Mouse (Mus musculus) hindlimb bud, embryonic 11.5 days (tissue): ENCODE measurements around the gene Arhgef19.

Experiments used
- DNase-seq: peaks from one replicate; pipeline ENCODE4 v3.0.0-alpha.2; 2012; ENCODE audit warnings: low read depth, low spot score; ENCODE audit errors: extremely low spot score

Gene Arhgef19

GRCm38 (mm10) chr4:141306057-141306456 is 66.8 kb downstream of the Arhgef19 start:
- no peak for DNase-seq
